Mouse (Mus musculus) hindbrain, embryonic 11.5 days (tissue): Measurements from ENCODE around the gene Anxa8. TPM values are rescaled to one million over a fixed set of nuclear protein-coding genes. Genes with fewer than 3 reads are reported as not detected.
A peak's percentile ranks its signal among the peaks of the same experiment; 100 is the strongest.

Experiments
- ATAC-seq: fragments of 200-750 bp; cut with Nextera tagmentation; 2 replicates; pipeline ENCODE4 v1.8.0; 2017; ENCODE audit warnings: mild to moderate bottlenecking, moderate TSS enrichment, moderate library complexity; ENCODE audit not compliant: low FRiP score
- DNase-seq: peaks from one replicate; pipeline ENCODE4 v3.0.0-alpha.2; 2015; ENCODE audit warnings: low spot score
- H3K27ac ChIP-seq: fragments of 300-500 bp; sonication (generic); 2 replicates; pipeline ENCODE4 v1.5.1; 2014; ENCODE audit warnings: mild to moderate bottlenecking, low read depth, low read length
- H3K27me3 ChIP-seq: fragments of 300-500 bp; sonication (generic); 2 replicates; pipeline ENCODE4 v1.6.1; 2014; ENCODE audit warnings: mild to moderate bottlenecking, low read length, moderate library complexity, mixed read lengths; ENCODE audit not compliant: control insufficient read depth, insufficient read depth
- H3K36me3 ChIP-seq: fragments of 300-500 bp; sonication (generic); 2 replicates; pipeline ENCODE4 v1.6.1; 2014; ENCODE audit warnings: mild to moderate bottlenecking, low read length, moderate library complexity, mixed read lengths; ENCODE audit not compliant: control insufficient read depth, insufficient read depth
- H3K4me1 ChIP-seq: fragments of 300-500 bp; sonication (generic); replicated peaks from 2 replicates; pipeline ENCODE4 v1.6.1; 2014; ENCODE audit warnings: low read length, mixed read lengths; ENCODE audit not compliant: control insufficient read depth, insufficient read depth
- H3K4me2 ChIP-seq: fragments of 300-500 bp; sonication (generic); replicated peaks from 2 replicates; pipeline ENCODE4 v1.6.1; 2014; ENCODE audit warnings: mild to moderate bottlenecking, low read depth, low read length
- H3K4me3 ChIP-seq: fragments of 300-500 bp; sonication (generic); 2 replicates; pipeline ENCODE4 v1.5.1; 2014; ENCODE audit warnings: low read depth, low read length
- H3K9ac ChIP-seq: fragments of 300-500 bp; sonication (generic); 2 replicates; pipeline ENCODE4 v1.6.1; 2014; ENCODE audit warnings: low read depth, low read length
- H3K9me3 ChIP-seq: fragments of 300-500 bp; sonication (generic); 2 replicates; pipeline ENCODE4 v1.6.1; 2016; ENCODE audit warnings: low read length; ENCODE audit not compliant: control insufficient read depth
- WGBS: fragments of 180-500 bp; shearing (Covaris S2); extraction: QIAGEN DNeasy Blood & Tissue Kit; methylation state at CpG from one replicate; pipeline ENCODE4 v1.1.7; 2014; 5-methylcytosine and 5-hydroxymethylcytosine counted together
- polyA plus RNA-seq: library from polyadenylated mRNA; unstranded; fragments of >200 nt; fragmentation: Nextera tagmentation; extraction: Ambion mirVana; gene quantifications from 2 replicates; pipeline ENCODE4 v1.2.1, GENCODE M21; 2014

Gene Anxa8
- polyA plus RNA-seq, 1 experiment from 2014 or later: 1.8 TPM

DNA sequence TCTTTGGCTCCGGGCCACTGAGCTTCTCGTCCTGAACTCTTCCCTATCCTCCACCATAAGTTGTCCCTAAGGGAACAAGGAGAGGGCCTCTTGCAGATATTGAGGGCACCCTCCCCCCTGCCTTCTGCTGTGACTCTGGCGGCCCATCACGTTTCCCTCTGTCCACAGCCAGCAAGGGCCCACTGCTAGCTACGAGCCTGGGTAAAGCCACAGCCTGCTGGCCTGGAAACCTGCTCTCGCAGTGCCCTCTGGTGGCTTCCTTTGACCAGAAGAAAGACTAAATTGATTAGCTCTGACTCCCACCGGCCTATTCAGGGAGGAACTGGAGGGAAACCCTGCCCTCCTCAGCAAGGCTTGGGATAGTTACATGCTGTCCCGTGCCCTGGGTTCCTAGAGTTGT is 19.1 kb downstream of the Anxa8 start:
- Histone ChIP-seq H3K9me3 (no peaks in the 10 kb centered on the region), H3K36me3 (no peaks in the 10 kb centered on the region), H3K4me2 (no peak overlapping the region), H3K4me1 (no peaks in the 10 kb centered on the region), H3K27me3 (no peaks in the 10 kb centered on the region), H3K9ac (no peak overlapping the region), H3K4me3 (no peak overlapping the region), H3K27ac (no peak overlapping the region)
- peak; percentile 71 for DNase-seq
- ATAC-seq: no peak
- WGBS: 28% methylated on average over 8 of the region's 8 CpGs

DNA sequence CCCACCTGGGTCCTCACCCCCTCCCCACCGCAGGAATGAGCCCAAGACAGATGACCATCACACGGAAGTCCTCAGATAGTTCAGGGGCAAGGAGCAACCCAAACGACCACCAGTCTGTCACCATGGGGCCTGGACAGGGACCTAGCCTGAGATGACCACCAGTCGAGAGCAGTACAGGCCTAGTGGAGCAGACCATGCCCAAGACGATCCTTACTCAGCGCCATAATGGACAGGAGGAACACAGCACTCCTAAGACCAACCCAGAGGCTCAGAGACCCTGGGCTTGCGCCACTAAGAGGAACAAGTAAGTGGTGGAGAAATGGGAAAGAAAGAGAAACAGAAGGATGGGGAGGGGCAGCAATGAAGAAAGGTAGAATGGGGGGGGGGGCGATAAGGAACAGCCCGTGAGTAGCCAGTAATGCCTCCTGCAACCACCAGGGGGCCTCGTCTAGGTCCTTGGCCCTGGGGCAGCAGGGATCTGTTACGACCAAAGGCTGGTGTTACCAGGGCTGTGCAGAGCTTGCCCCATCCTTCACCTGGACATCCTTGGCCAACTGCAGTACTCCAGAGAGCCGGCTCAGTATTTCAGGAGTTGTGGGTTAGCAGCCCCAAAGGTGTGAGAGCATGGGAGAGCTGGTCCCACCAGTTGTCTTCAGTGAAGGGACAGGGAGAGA is 20.7 kb downstream of the Anxa8 start:
- Histone ChIP-seq H3K27ac (no peak overlapping the region), H3K9ac (no peak overlapping the region), H3K4me3 (no peak overlapping the region), H3K4me1 (no peaks in the 10 kb centered on the region), H3K4me2 (no peak overlapping the region), H3K27me3 (no peaks in the 10 kb centered on the region), H3K36me3 (no peaks in the 10 kb centered on the region), H3K9me3 (no peaks in the 10 kb centered on the region)
- WGBS: 59% methylated on average over 11 of the region's 12 CpGs
- no peak for ATAC-seq
- DNase-seq: peak; percentile 42

DNA sequence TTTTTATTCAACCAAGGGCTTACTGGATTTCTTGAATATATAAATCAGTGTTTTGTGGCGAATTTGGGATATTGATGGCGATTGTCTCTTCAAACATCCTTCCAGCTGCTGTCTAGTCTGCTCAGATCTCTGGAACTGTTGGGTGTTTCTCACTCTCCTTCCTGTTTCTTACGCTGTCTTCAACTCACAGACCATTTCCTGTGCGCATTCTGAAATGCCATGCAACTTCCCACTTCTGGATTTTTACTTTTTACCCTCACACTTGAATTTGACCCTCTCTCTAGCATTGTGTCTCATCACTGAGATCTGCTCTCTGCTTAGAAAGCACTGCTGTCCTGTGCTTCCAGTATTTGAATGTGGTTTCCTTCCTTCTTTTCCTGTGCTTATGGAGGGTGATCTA is 21.8 kb downstream of the Anxa8 start:
- no peak overlapping the region for H3K4me3 ChIP-seq
- ATAC-seq (no peak), DNase-seq (no peak)
- H3K27ac ChIP-seq: no peak overlapping the region
- no peak overlapping the region for H3K9ac ChIP-seq
- no peaks in the 10 kb centered on the region for H3K27me3 ChIP-seq
- H3K9me3 ChIP-seq: no peaks in the 10 kb centered on the region
- H3K36me3 ChIP-seq: no peaks in the 10 kb centered on the region
- WGBS: 88% methylated on average over 4 of the region's 4 CpGs
- no peaks in the 10 kb centered on the region for H3K4me1 ChIP-seq
- no peak overlapping the region for H3K4me2 ChIP-seq

DNA sequence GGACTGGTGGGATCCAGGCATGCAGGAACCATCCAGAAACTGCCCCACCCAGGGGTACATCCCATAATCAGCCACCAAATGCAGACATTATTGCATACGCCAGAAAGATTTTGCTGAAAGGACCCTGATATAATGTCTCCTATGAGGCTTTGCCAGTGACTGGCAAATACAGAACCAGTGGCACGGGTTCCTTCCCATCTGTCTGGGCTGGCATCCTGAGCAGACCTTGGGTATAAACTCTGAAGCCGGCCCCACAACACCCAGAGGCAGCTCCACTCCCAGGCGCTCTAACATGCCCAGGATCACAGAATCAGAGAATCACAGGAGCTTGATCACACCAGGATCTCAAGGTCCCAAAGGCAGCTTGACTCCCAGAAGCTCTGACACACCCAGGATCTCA is 28.5 kb downstream of the Anxa8 start:
- Histone ChIP-seq H3K9me3 (no peaks in the 10 kb centered on the region), H3K4me1 (no peaks in the 10 kb centered on the region), H3K9ac (no peak overlapping the region), H3K27ac (no peak overlapping the region), H3K27me3 (no peaks in the 10 kb centered on the region), H3K4me2 (no peak overlapping the region), H3K36me3 (no peaks in the 10 kb centered on the region), H3K4me3 (no peak overlapping the region)
- ATAC-seq (no peak), DNase-seq (no peak)
- 88% methylated on average over 4 of the region's 4 CpGs for WGBS

DNA sequence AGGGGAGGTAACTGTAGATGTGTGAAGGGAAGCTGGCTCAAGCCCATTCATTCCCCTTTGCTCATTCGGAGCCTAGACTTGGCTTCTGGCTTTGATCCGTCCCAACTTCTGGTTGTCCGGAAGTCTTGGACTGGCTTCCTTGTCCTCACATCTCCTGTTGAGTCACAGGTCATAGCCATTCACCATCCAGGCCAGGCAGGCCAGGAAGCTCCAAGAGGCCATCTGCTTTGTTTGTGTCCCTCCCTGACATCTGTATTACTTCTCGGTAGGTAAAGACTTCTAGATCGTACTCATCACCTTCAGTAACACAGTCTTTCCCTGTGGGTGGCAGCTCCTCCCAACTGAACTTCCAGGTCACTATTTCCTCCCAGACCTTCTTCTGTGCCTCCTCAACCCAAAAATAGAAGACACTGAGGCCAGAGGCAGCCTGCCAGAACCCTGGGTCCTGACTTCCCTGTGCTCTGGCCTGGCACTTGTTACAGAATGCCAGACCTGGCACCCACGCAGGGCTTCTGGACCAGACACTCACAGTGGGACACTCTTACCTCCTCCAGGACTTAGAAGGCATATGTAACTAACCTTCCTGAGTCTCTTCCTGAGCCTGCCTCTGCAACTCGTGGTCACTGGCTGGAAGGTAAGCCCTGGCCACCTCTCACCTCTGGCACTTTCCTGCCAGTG is 33.4 kb downstream of the Anxa8 start:
- DNase-seq: no peak
- Histone ChIP-seq H3K9me3 (no peaks in the 10 kb centered on the region), H3K9ac (no peak overlapping the region), H3K4me1 (no peaks in the 10 kb centered on the region), H3K27me3 (no peaks in the 10 kb centered on the region), H3K27ac (no peak overlapping the region), H3K4me3 (no peak overlapping the region), H3K4me2 (no peak overlapping the region), H3K36me3 (no peaks in the 10 kb centered on the region)
- no peak for ATAC-seq
- 82% methylated on average over 7 of the region's 7 CpGs for WGBS

DNA sequence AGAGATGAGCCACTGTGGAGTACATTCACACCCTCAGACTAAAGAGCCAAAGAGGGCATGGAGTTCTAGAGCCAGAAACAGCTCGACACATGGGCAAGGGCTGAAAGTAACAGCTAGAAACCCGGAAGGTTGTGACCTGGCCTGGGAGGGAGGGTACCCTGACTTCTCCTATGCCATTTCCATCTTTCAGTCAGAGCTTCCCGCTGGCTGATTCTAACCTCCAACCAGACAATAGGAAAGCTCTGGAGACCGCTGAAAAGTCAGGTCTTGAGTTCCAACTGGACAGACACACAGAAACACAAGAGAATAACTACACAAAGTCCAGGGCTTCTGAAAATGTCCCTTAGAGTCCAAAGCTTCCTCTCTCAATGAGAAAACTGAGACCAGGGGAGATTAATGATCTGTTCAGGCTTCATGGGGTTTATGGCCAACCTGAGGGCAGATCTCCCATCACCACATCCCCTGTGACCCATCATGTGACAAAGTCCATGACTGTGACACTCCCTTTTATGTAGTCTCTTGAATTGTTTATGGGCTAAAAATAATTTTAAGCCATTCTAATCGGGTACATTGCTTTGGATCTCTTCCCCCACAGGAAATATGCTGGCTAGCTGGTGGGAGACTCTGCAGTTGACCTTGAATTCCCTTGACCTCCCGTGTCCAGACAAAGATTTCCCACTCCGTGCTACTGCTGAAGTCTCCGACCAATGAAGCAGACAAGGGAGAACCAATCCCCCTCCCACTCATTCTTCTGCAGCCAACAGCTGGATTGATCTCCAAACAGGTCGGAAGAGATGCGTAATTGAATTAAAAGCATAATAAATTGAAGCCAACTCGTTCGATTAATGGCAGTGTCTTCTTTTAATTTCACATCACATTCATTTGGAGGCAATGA is 34.5 kb downstream of the Anxa8 start:
- WGBS: 84% methylated on average over 12 of the region's 12 CpGs
- no peak for DNase-seq

DNA sequence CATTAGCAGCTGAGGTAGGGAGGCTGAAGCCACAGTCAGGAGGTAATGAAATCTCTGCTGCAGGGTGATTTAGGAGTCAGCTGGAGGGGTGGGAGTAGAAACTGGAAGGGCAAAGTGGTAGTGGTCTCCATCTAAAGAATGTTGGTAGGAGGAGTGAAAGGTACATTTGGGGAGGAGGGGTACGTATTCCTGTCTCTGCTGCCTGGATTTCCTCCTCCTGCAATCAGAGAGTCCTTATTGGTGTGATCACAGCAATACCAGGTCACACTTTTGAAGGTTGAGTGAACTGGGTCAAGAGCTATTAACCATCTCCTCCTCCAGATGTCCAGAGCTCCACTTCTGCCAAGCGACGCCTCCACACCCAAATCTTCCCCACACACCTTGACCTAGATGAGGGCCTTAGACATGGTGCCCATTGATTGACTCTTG is 35.2 kb downstream of the Anxa8 start:
- WGBS: 92% methylated on average over 3 of the region's 3 CpGs
- Histone ChIP-seq H3K9ac (no peak overlapping the region), H3K27ac (no peak overlapping the region), H3K4me1 (no peaks in the 10 kb centered on the region), H3K27me3 (no peaks in the 10 kb centered on the region), H3K4me3 (no peak overlapping the region), H3K9me3 (no peaks in the 10 kb centered on the region), H3K4me2 (no peak overlapping the region), H3K36me3 (no peaks in the 10 kb centered on the region)
- DNase-seq (no peak), ATAC-seq (no peak)

More for the DNA sequence above, 34.5 kb downstream of the Anxa8 start:
- Histone ChIP-seq H3K9ac (no peak overlapping the region), H3K27ac (no peak overlapping the region), H3K27me3 (no peaks in the 10 kb centered on the region), H3K36me3 (no peaks in the 10 kb centered on the region), H3K4me1 (no peaks in the 10 kb centered on the region), H3K4me2 (no peak overlapping the region), H3K4me3 (no peak overlapping the region), H3K9me3 (no peaks in the 10 kb centered on the region)
- ATAC-seq: no peak

DNA sequence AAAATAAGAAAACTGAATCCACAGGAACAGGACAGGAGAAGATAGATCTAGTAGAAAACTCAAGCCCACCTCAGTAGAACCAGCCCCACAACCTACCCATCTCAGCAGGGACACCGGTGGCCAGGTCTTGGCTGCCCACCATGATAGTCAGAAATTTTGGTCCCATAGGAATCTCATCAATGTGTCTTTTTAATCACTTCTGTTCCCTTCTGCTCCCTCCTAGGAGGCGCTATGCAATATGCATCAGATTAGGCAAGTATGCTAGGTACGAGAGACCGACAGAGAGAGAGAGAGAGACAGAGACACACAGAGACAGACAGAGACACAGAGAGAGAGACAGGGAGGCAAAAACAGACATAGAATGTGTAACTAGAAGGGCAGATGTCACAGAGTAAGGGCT is 35.9 kb downstream of the Anxa8 start:
- 98% methylated on average over 4 of the region's 4 CpGs for WGBS
- Histone ChIP-seq H3K4me1 (no peaks in the 10 kb centered on the region), H3K27ac (no peak overlapping the region), H3K9me3 (no peaks in the 10 kb centered on the region), H3K27me3 (no peaks in the 10 kb centered on the region), H3K4me2 (no peak overlapping the region), H3K36me3 (no peaks in the 10 kb centered on the region), H3K4me3 (no peak overlapping the region), H3K9ac (no peak overlapping the region)
- ATAC-seq (no peak), DNase-seq (no peak)
